Mouse (Mus musculus) ES-CJ7 (cell line): Measurements from ENCODE around the gene Krr1.
"Not testable (repeated sequence)": the region's sequence is repeated elsewhere in the genome, so short reads cannot be mapped to it uniquely, and the experiment has no call there.

Source experiments
- DNase-seq: peaks from one replicate; pipeline ENCODE4 v3.0.0; 2011; ENCODE audit warnings: low read depth, low spot score

Gene Krr1

DNA sequence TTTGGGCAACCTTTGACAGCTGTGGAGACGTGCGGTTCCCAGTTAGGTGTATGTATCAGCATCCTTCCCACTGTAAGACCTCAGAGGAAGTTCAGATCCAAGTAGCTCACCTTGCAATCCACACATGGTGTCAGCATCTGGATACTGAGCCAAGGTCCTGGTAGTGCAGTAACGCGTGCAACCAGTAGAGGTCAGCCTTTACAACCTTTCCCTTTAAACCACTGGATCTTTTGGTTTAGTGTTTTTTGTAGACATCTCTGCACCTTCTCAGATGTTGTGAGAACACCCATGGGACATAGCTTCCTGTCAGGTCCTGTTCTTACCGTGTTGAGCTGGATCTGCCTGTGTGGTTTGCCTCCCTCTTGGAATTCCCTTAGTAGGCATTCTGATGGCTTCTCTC lies 5.1 kb downstream of the Krr1 start:
- peak; percentile 81 for DNase-seq

DNA sequence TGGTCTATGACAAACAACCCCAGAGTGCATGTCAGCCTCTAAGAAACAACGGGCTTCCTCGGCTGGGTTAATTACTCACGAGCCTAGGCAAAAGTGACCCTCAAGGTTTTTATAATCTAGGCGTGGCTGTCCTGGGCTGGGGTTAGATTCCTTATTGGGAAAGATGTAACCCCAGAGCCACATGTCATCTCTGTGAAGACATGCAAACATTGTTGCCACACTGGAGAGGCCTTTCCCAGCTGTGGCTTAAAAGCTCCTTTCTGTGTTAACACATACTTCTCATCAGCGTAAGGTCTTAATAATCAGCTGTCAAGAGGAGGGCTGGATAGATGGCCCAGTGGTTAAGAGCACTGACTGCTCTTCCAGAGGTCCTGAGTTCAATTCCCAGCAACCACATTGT lies 10.6 kb downstream of the Krr1 start:
- no peak for DNase-seq

- DNase-seq = no peak
These were observed 14.0 kb downstream of the Krr1 start for GRCm38 (mm10) chr10:111986453-111986852.

- DNase-seq = no peak
These were observed 23.5 kb downstream of the Krr1 start for GRCm38 (mm10) chr10:111995803-111996548.

DNA sequence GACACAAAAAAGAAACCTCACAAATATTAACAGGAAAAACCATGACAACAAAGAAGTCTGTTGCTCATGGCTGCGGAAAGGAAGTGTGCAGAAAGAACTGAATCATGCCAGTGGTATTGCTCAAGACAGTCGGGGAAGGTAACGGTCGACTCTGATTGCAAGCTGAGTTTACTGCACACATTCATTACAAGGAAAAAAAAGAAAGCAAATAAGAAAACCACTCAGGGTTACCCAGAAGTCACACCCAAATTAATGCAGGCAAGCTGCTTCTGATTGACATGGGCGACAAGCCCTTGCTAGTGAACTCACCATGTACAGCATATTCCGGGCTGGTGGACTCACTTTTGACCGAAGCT lies 24.1 kb downstream of the Krr1 start:
- no peak for DNase-seq

DNA sequence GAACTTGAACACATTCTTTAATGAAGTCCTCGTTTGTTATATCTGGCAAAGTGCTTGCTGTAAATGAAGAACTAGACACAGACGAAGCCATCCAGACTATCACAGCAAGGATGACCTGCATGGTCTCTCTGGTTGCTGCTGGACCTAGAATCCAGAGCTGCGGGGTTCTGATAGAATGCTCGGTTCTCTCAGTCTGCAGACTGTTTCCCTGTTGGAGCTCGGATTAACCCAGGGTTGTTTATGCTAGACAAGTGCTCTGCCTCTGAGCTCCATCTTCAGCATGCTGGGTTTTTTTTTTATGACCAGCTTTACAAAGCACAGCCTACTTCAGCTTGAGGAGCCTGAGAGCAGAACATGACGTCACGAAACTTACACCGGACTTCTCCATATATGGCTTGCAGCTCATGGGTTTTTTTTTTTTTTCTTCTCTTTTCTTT lies 24.5 kb downstream of the Krr1 start:
- no peak for DNase-seq

- DNase-seq = no peak
These were observed 25.2 kb downstream of the Krr1 start for GRCm38 (mm10) chr10:111997671-111998070.

GRCm38 (mm10) chr10:111999765-112000164 lies 27.3 kb downstream of the Krr1 start:
- DNase-seq = no peak

- no peak for DNase-seq
These were observed 28.1 kb downstream of the Krr1 start for GRCm38 (mm10) chr10:112000568-112000967.

- DNase-seq = no peak
These were observed 28.9 kb downstream of the Krr1 start for GRCm38 (mm10) chr10:112001350-112001749.

DNA sequence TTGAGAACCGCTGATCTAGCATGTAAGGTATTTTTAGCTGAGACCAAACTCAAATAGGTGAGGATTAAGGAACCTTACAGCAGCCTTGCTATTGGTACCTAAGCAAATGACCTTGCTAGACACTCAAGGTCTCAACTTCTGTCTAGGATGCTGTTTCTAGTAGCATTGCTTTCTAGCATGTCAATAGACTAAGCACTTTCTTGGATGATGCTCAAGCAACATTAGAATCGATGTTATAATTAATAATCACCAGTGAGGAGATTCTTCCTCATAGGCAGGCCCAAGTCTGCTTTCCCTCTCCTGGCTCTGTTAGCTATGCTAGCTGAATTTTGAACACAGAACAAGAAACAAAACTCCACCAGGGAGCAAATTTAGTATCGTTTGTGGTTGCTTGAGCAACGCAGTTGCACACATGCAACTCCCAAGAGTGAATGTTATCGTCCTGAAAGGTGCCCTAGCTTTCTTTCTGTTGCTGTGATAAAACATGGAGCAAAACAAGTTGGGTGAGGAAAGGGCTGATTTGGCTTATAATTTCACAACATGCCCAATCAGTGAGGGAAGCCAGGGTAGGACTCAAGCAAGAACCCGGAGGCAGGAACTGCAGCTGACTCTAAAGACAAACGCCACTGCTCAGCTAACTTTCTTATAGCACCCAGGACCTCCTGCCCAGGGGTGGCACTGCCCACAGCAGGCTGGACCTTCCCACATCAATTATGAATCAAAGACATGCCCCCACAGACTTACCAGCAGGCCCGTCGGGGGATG lies 29.5 kb downstream of the Krr1 start:
- DNase-seq = no peak

- DNase-seq = no peak
These were observed 30.2 kb downstream of the Krr1 start, which contains the start of gene Glipr1 for GRCm38 (mm10) chr10:112002544-112003215. Gene Glipr1 (minus strand): TSS chr10:112002631.

DNA sequence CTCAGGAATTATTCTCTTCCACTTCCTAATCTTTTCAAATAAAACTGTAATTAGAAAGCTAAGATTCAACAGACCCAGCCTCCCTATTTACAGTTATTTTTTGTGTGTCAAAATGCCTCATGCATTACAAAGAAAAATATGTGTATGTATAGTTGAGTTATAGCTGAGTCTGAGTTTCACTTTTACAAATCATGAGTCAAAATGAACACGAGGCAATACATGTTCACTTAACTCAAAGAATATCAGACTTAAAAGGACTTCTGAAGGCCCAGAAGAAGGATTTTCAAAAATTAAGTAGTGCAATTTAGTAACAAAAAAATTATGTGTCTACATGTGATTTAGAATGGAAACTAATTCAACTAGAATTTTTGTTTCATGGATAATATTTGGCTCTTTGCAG lies 37.0 kb downstream of the Krr1 start:
- not testable (repeated sequence) for DNase-seq

DNA sequence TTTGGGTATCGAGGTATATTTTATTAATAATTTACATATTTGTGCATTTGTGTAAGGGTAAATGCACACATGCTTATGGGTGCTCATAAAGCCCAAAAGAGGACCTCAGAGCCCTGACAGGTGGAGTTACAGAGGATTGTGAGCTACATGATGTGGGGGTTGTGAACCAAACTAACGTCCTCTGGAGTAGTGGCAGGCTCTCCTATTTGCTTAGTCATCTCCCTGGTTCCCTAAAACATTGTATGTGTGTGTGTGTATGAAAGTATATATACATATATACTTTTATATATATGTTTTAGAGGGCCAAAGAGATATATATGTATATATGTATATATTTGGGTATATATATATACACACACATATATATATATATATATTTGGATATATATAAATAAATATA lies 51.1 kb downstream of the Krr1 start:
- DNase-seq = no peak

DNA sequence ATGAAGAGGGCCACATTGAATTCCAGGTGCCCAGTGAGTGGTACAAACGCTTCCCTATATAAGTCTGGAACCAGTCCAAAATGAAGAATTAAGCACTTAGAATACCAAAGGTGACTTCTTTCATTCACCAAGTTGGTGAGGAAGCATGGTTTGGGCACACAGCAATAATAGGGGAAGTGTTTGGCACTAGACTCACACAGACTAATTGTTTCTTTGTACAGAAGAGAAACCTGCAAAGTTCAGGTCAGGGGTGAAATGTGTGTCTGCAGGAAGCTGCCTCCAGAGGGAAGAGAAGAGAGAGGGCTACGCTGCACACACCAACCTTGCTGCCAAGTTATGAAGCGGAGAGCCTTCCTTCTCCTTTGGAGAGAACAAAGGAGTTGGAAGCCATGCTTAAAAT lies 56.2 kb downstream of the Krr1 start:
- not testable (repeated sequence) for DNase-seq
